Mouse (Mus musculus) lung, postnatal 0 days (tissue): Measurements from ENCODE around the gene Gm20388. TPM values are rescaled to one million over a fixed set of nuclear protein-coding genes. Genes with fewer than 3 reads are reported as not detected.

Experiments used
- ATAC-seq: fragments of 200-750 bp; cut with Nextera tagmentation; 2 replicates; pipeline ENCODE4 v1.8.0; 2017; ENCODE audit warnings: moderate library complexity
- DNase-seq: peaks from one replicate; pipeline ENCODE4 v3.0.0-alpha.2; 2016; ENCODE audit warnings: low spot score
- H3K27ac ChIP-seq: fragments of 300-500 bp; sonication (generic); 2 replicates; pipeline ENCODE4 v1.5.1; 2014; ENCODE audit warnings: antibody characterized with exemption, mild to moderate bottlenecking, low read length, mixed read lengths
- H3K27me3 ChIP-seq: fragments of 300-500 bp; sonication (generic); replicated peaks from 2 replicates; pipeline ENCODE4 v1.6.1; 2014; ENCODE audit warnings: low read length, mixed read lengths; ENCODE audit not compliant: insufficient read depth
- H3K36me3 ChIP-seq: fragments of 300-500 bp; sonication (generic); 2 replicates; pipeline ENCODE4 v1.6.1; 2014; ENCODE audit warnings: low read length, mixed read lengths; ENCODE audit not compliant: insufficient read depth
- H3K4me1 ChIP-seq: fragments of 300-500 bp; sonication (generic); 2 replicates; pipeline ENCODE4 v1.6.1; 2014; ENCODE audit warnings: antibody characterized with exemption, low read depth, low read length, mixed read lengths; ENCODE audit not compliant: insufficient read depth
- H3K4me2 ChIP-seq: fragments of 300-500 bp; sonication (generic); replicated peaks from 2 replicates; pipeline ENCODE4 v1.6.1; 2014; ENCODE audit warnings: low read depth, mild to moderate bottlenecking, low read length, moderate library complexity, mixed read lengths
- H3K4me3 ChIP-seq: fragments of 300-500 bp; sonication (generic); 2 replicates; pipeline ENCODE4 v1.5.1; 2014; ENCODE audit warnings: low read depth, low read length
- H3K9ac ChIP-seq: fragments of 300-500 bp; sonication (generic); replicated peaks from 2 replicates; pipeline ENCODE4 v1.6.1; 2014; ENCODE audit warnings: low read depth, mild to moderate bottlenecking
- H3K9me3 ChIP-seq: fragments of 300-500 bp; sonication (generic); 2 replicates; pipeline ENCODE4 v1.6.1; 2016; ENCODE audit warnings: low read length, mixed read lengths
- CTCF ChIP-seq: IDR thresholded peaks from 2 replicates; pipeline ENCODE4 v1.5.1; 2016; ENCODE audit warnings: antibody characterized with exemption, mild to moderate bottlenecking
- EP300 ChIP-seq: IDR thresholded peaks from 2 replicates; pipeline ENCODE4 v1.6.1; 2016; ENCODE audit warnings: antibody characterized with exemption, mild to moderate bottlenecking, control low read depth
- WGBS: fragments of 180-500 bp; shearing (Covaris S2); extraction: QIAGEN DNeasy Blood & Tissue Kit; methylation state at CpG from one replicate; pipeline ENCODE4 v1.1.7; 2014; 5-methylcytosine and 5-hydroxymethylcytosine counted together
- polyA plus RNA-seq: library from polyadenylated mRNA; unstranded; fragments of >200 nt; fragmentation: Nextera tagmentation; extraction: Ambion mirVana; gene quantifications from 2 replicates; pipeline ENCODE4 v1.2.1, GENCODE M21; 2015

Gm20388 gene
- polyA plus RNA-seq, 1 experiment from 2014 or later, result not detected

- Histone ChIP-seq H3K4me2 (no peak overlapping the region), H3K9ac (no peak overlapping the region), H3K36me3 (no peaks in the 10 kb centered on the region), H3K27ac (no peak overlapping the region), H3K4me1 (peaks cover 4% of the 10 kb centered on the region; the same call in 1 of the 2 replicates), H3K27me3 (no peaks in the 10 kb centered on the region), H3K4me3 (no peak overlapping the region), H3K9me3 (no peaks in the 10 kb centered on the region)
- no peak for ATAC-seq
- TF ChIP-seq CTCF (peak; percentile 70), EP300 (no peak)
- 71% methylated on average over 3 of the region's 3 CpGs for WGBS
- peak; percentile 25 for DNase-seq
Measured at GRCm38 (mm10) chr8:122697181-122697581, 2786.5 kb downstream of the Gm20388 start.

- H3K9ac ChIP-seq, result no peak overlapping the region
- H3K9me3 ChIP-seq, result no peaks in the 10 kb centered on the region
- TF ChIP-seq CTCF (no peak), EP300 (no peak)
- no peak overlapping the region for H3K27ac ChIP-seq
- DNase-seq, result no peak
- H3K4me3 ChIP-seq, result no peak overlapping the region
- no peaks in the 10 kb centered on the region for H3K27me3 ChIP-seq
- no peaks in the 10 kb centered on the region for H3K36me3 ChIP-seq
- ATAC-seq, result no peak
- 70% methylated on average over 6 of the region's 6 CpGs for WGBS
- H3K4me1 ChIP-seq, result peaks cover 4% of the 10 kb centered on the region; the same call in 1 of the 2 replicates
- no peak overlapping the region for H3K4me2 ChIP-seq
Measured at GRCm38 (mm10) chr8:122697586-122697985, 2786.9 kb downstream of the Gm20388 start.

DNA sequence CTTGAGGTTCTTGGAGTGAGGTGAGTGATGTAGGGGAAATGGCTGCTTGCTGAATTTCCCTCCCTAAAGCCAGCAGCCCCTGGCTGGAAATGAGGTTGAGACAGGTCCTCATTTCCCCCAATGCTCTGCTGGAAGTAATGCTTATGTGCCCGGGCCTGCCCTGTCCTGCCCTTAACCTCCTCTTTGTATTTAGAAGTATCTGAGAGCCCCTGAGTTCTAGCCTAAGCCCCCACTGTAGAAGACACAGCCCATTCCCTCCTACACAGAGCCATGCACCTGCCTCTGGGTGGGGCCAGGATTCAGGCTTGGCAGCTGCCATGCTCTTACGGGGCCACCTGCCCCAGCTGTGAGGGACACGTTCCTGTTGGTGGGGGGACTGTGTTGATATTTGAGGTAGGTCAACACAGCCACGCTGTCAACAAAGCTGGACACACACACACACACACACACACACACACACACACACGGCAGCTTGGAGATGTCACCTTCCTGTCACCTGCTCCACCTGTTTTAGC lies 2787.7 kb downstream of the Gm20388 start:
- ATAC-seq (no peak), DNase-seq (no peak)
- Histone ChIP-seq H3K4me1 (peaks cover 4% of the 10 kb centered on the region; the same call in 1 of the 2 replicates), H3K9me3 (no peaks in the 10 kb centered on the region), H3K27ac (no peak overlapping the region), H3K9ac (no peak overlapping the region), H3K27me3 (no peaks in the 10 kb centered on the region), H3K4me2 (no peak overlapping the region), H3K4me3 (no peak overlapping the region), H3K36me3 (no peaks in the 10 kb centered on the region)
- WGBS, result 43% methylated on average over 5 of the region's 5 CpGs
- TF ChIP-seq EP300 (no peak), CTCF (no peak)

DNA sequence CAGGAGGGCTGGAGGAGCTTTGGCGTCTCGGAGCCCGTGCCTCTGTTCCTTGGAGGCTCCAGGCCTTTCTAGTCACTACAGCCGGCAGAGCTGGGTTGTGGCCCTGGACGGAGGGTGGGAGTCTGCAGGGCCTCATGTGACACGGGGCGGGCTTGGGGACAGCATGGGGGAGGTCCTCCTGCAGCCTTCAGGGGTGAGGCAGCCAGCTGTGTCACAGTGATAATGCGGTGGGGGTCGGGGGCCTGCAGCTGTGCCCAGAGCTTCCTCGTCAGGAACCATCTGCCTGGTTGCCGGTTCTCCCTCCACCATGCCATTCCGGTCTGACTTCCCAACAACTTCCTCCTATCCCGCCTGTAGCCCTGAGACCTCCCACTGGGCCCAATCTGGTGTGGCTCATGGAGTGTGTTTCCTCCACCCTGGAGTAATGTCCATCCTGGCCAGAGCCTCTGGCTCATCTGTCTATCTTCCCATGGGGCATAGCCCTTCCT lies 2788.4 kb downstream of the Gm20388 start, which contains the start of gene Cbfa2t3:
Cbfa2t3 (minus strand) TSS at position 105 of the 488 bp plus-strand sequence.
- no peak within 1 kb of the TSS for H3K27ac ChIP-seq

DNA sequence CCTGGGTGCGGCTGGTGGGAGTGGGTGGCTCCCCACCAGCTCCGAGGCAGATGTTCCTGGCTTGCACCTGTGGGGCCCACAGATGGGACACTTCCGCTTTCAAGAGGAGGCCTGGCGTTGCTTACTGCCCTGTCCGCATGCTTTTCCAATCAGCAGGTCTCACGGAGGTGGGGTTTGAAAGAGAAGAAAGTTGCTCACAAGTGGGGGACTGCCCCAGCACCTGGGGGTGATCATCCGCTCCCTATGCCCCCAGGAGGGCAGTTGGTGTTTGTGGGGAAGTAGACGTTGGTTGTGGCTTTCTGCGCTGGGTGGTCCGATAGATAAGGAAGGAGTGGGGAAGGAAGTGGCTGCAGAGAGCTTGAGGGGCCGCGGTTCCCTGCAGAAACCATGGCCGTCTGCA lies 2790.0 kb downstream of the Gm20388 start:
- H3K9ac ChIP-seq, result no peak overlapping the region
- peaks cover 4% of the 10 kb centered on the region; the same call in 1 of the 2 replicates for H3K4me1 ChIP-seq
- H3K9me3 ChIP-seq, result no peaks in the 10 kb centered on the region
- ATAC-seq (no peak), DNase-seq (no peak)
- no peaks in the 10 kb centered on the region for H3K27me3 ChIP-seq
- H3K4me2 ChIP-seq, result no peak overlapping the region
- no peaks in the 10 kb centered on the region for H3K36me3 ChIP-seq
- no peak overlapping the region for H3K4me3 ChIP-seq
- 56% methylated on average over 13 of the region's 13 CpGs for WGBS
- TF ChIP-seq EP300 (no peak), CTCF (no peak)
- H3K27ac ChIP-seq, result no peak overlapping the region

More for the DNA sequence above, 2788.4 kb downstream of the Gm20388 start, which contains the start of gene Cbfa2t3:
- ATAC-seq (peak; percentile 54), DNase-seq (peak; percentile 42)
- TF ChIP-seq EP300 (no peak), CTCF (no peak)
- Histone ChIP-seq H3K36me3 (no peaks in the 10 kb centered on the region), H3K9ac (no peak within 1 kb of the TSS), H3K4me3 (no peak within 1 kb of the TSS), H3K4me2 (no peak within 1 kb of the TSS), H3K27me3 (no peaks in the 10 kb centered on the region), H3K9me3 (no peaks in the 10 kb centered on the region), H3K4me1 (peaks cover 4% of the 10 kb centered on the region; the same call in 1 of the 2 replicates)
- WGBS, result 32% methylated on average over 13 of the region's 13 CpGs

DNA sequence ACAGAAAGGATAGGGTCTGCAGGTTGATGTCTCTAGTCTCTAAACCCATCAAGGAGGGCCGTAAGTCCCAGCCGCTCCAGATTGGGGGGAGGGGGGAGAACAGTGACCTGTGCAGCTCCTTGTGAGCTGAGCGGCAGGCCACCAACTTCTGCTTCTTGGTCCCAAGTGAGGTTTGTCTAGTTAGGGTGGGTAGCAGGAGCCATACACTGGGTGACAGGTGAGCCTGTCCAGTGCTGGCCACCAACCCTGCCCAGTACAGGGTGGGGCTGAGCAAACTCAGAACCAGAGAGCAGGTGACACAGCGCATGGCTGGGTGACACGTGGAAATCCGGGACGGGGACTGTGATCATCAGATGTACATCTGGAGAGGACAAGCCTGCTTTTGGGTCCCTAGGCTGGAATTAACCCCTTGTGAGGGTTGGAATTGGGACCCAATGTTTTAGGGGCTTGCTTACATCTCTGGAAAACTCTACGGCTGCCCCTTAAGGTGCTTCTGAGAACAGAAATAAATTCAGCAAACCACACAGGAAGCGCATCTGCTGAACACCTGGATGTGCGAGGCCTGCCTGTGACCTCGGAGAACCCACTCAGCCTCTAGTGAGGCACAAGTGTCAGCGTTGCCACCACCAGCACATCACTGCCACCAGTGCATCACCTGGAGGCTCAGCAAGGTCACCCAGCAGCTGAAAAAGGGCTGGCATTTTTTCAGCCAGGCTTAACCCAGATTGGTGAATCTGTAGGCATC lies 2791.0 kb downstream of the Gm20388 start:
- no peaks in the 10 kb centered on the region for H3K27me3 ChIP-seq

More for the DNA sequence above, 2791.0 kb downstream of the Gm20388 start:
- TF ChIP-seq EP300 (no peak), CTCF (no peak)
- H3K9me3 ChIP-seq, result no peaks in the 10 kb centered on the region
- H3K36me3 ChIP-seq, result no peaks in the 10 kb centered on the region
- no peak overlapping the region for H3K4me3 ChIP-seq
- H3K9ac ChIP-seq, result no peak overlapping the region
- DNase-seq, result no peak
- no peak overlapping the region for H3K4me2 ChIP-seq
- no peak for ATAC-seq
- H3K4me1 ChIP-seq, result peaks cover 4% of the 10 kb centered on the region; the same call in 1 of the 2 replicates
- WGBS, result 76% methylated on average over 12 of the region's 12 CpGs
- no peak overlapping the region for H3K27ac ChIP-seq
